Mouse (Mus musculus) neural tube, embryonic 14.5 days (tissue): ENCODE results near the gene Llgl1. TPM values are rescaled to one million over a fixed set of nuclear protein-coding genes. Genes with fewer than 3 reads are reported as not detected.

ENCODE experiments used
- ATAC-seq: fragments of 200-750 bp; cut with Nextera tagmentation; 2 replicates; pipeline ENCODE4 v1.8.0; 2017; ENCODE audit warnings: low read depth, mild to moderate bottlenecking, moderate TSS enrichment, moderate library complexity
- H3K27ac ChIP-seq: fragments of 300-500 bp; sonication (generic); 2 replicates; pipeline ENCODE4 v1.5.1; 2014; ENCODE audit warnings: low read depth, mild to moderate bottlenecking, control low read depth, low read length, moderate library complexity, mixed read lengths
- H3K27me3 ChIP-seq: fragments of 300-500 bp; sonication (generic); 2 replicates; pipeline ENCODE4 v1.6.1; 2014; ENCODE audit warnings: low read length; ENCODE audit not compliant: control insufficient read depth, insufficient read depth
- H3K36me3 ChIP-seq: fragments of 300-500 bp; sonication (generic); 2 replicates; pipeline ENCODE4 v1.6.1; 2014; ENCODE audit warnings: low read length, mixed read lengths; ENCODE audit not compliant: control insufficient read depth, insufficient read depth
- H3K4me1 ChIP-seq: fragments of 300-500 bp; sonication (generic); 2 replicates; pipeline ENCODE4 v1.6.1; 2014; ENCODE audit warnings: low read length; ENCODE audit not compliant: control insufficient read depth, insufficient read depth
- H3K4me2 ChIP-seq: fragments of 300-500 bp; sonication (generic); 2 replicates; pipeline ENCODE4 v1.6.1; 2014; ENCODE audit warnings: mild to moderate bottlenecking, low read depth, low read length, control low read depth
- H3K4me3 ChIP-seq: fragments of 300-500 bp; sonication (generic); 2 replicates; pipeline ENCODE4 v1.5.1; 2014; ENCODE audit warnings: low read depth, low read length, control low read depth, mixed read lengths
- H3K9ac ChIP-seq: fragments of 300-500 bp; sonication (generic); replicated peaks from 2 replicates; pipeline ENCODE4 v1.6.1; 2014; ENCODE audit warnings: low read depth, mild to moderate bottlenecking, control low read depth, low read length, mixed read lengths
- H3K9me3 ChIP-seq: fragments of 300-500 bp; sonication (generic); 2 replicates; pipeline ENCODE4 v1.6.1; 2016; ENCODE audit warnings: low read length; ENCODE audit not compliant: control insufficient read depth
- WGBS: fragments of 180-500 bp; shearing (Covaris S2); extraction: QIAGEN DNeasy Blood & Tissue Kit; methylation state at CpG from one replicate; pipeline ENCODE4 v1.1.7; 2014; 5-methylcytosine and 5-hydroxymethylcytosine counted together
- polyA plus RNA-seq: library from polyadenylated mRNA; unstranded; fragments of >200 nt; fragmentation: Nextera tagmentation; extraction: Ambion mirVana; gene quantifications from 2 replicates; pipeline ENCODE4 v1.2.1, GENCODE M21; 2014

Llgl1 gene
- polyA plus RNA-seq, 1 experiment from 2014 or later, result 35.6 TPM

DNA sequence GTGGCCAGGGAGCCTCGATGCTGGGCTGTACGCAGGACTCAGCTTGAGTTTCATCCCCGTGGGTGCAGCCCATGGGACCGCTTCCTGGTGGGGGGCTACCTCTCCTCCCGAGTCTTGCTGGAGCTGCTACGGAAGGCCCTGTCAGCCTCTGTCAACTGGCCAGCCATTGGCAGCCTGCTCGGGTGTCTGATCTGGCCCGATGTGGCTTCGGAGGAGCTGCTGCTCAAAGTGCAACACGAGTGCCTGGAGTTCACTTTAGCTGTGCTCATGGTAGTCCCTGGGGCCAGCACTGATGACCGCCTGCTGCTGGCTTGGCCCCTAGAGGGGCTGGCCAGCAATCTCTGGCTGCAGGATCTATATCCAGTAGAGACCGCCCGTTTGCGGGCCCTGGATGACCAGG lies 31.7 kb downstream of the Llgl1 start:
- H3K4me3 ChIP-seq, result no peak overlapping the region
- no peak overlapping the region for H3K27ac ChIP-seq
- no peak overlapping the region for H3K9ac ChIP-seq
- peaks cover 13% of the 10 kb centered on the region for H3K4me1 ChIP-seq
- 93% methylated on average over 14 of the region's 14 CpGs for WGBS
- no peaks in the 10 kb centered on the region for H3K9me3 ChIP-seq
- no peak overlapping the region for H3K4me2 ChIP-seq
- peaks cover 19% of the 10 kb centered on the region for H3K36me3 ChIP-seq
- no peak for ATAC-seq
- H3K27me3 ChIP-seq, result no peaks in the 10 kb centered on the region

DNA sequence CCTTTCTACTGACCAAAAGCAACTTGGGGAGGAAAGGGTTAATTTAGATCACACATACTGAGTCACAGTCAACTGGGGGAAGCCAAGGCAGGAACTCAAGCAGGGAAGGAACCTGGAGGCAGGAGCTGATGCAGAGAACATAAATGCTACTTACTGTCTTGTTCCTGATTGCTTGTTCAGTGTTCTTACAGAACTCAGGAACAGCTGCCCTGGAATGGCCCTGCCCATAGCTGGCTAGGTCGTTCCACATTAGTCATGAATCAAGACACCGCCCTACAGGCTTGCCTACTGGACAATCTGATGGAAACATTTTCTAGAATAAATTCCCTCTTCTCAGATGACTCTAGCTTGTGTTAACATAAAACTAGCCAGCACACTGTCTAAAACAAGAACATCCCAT lies 34.7 kb downstream of the Llgl1 start:
- no peak overlapping the region for H3K9ac ChIP-seq
- no peak overlapping the region for H3K4me3 ChIP-seq
- no peak for ATAC-seq
- H3K4me1 ChIP-seq, result no peaks in the 10 kb centered on the region
- peaks cover 19% of the 10 kb centered on the region for H3K36me3 ChIP-seq
- H3K27ac ChIP-seq, result no peak overlapping the region
- no peaks in the 10 kb centered on the region for H3K27me3 ChIP-seq
- no peak overlapping the region for H3K4me2 ChIP-seq
- 84% methylated on average over 2 of the region's 2 CpGs for WGBS
- H3K9me3 ChIP-seq, result no peaks in the 10 kb centered on the region

DNA sequence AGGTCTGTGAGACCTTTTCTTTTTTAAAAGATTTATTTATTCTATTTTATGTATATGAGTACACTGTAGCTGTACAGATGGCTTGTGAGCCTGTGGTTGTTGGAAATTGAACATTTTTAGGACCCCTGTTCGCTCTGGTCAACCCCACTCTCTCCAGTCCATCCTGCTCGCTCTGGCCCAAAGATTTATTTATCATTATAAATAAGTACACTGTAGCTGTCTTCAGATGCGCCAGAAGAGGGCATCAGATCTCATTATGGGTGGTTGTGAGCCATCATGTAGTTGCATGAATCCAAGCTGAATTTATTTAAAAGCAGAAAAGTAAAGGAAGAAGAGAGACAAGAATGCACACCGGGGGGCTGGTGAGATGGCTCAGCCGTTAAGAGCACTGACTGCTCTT lies 35.7 kb downstream of the Llgl1 start:
- no peak overlapping the region for H3K4me3 ChIP-seq
- H3K36me3 ChIP-seq, result peaks cover 21% of the 10 kb centered on the region
- WGBS, result 79% methylated on average over 5 of the region's 5 CpGs
- no peak overlapping the region for H3K27ac ChIP-seq
- H3K27me3 ChIP-seq, result no peaks in the 10 kb centered on the region
- no peaks in the 10 kb centered on the region for H3K4me1 ChIP-seq
- no peak overlapping the region for H3K4me2 ChIP-seq
- no peaks in the 10 kb centered on the region for H3K9me3 ChIP-seq
- H3K9ac ChIP-seq, result no peak overlapping the region
- no peak for ATAC-seq

DNA sequence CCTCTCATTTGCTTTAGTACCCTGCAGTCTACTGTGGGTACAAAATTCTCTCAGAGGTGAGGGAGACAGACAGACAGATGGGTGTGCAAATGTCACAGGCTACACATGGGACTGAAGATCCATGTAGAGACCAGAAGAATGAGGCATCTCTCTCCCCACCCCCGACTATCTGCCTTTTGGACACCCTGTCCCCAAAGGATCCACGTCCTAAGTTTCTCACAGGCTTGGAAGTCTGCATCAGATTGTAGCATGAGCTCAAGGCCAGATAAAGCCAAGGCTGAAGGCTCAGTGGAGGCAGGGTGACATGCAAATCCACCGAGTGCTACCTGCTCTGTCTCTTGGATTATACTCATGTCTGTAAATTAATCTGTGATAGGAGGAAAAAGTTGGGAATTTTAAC lies 37.0 kb downstream of the Llgl1 start:
- Histone ChIP-seq H3K9ac (no peak overlapping the region), H3K9me3 (no peaks in the 10 kb centered on the region), H3K4me1 (no peaks in the 10 kb centered on the region), H3K36me3 (peaks cover 17% of the 10 kb centered on the region), H3K27ac (no peak overlapping the region), H3K4me3 (no peak overlapping the region), H3K4me2 (no peak overlapping the region), H3K27me3 (no peaks in the 10 kb centered on the region)
- no peak for ATAC-seq
- WGBS, result 96% methylated on average over 3 of the region's 3 CpGs

DNA sequence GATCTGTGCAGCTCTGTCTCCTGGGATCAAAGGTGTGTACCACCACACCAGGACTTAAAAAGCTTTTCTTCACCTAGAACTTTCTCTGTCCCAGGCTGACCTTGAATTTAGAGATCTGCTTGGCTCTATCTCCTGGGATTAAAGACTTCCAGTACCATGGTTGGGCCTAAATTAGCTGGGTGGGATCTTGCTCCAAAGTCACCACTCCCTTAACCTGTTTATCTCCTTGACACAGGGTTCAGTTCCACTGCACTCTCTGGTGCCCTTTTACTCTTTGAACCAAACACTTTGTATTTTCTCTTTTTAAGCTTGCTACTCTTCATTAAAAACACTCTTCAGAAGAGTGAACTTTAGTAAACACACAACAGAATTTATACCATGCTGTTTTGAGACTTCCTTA lies 37.9 kb downstream of the Llgl1 start:
- no peak overlapping the region for H3K4me2 ChIP-seq
- H3K4me3 ChIP-seq, result no peak overlapping the region
- H3K36me3 ChIP-seq, result peaks cover 18% of the 10 kb centered on the region
- no peaks in the 10 kb centered on the region for H3K4me1 ChIP-seq
- H3K27ac ChIP-seq, result no peak overlapping the region
- H3K9me3 ChIP-seq, result no peaks in the 10 kb centered on the region
- no peak for ATAC-seq
- H3K27me3 ChIP-seq, result no peaks in the 10 kb centered on the region
- no peak overlapping the region for H3K9ac ChIP-seq

DNA sequence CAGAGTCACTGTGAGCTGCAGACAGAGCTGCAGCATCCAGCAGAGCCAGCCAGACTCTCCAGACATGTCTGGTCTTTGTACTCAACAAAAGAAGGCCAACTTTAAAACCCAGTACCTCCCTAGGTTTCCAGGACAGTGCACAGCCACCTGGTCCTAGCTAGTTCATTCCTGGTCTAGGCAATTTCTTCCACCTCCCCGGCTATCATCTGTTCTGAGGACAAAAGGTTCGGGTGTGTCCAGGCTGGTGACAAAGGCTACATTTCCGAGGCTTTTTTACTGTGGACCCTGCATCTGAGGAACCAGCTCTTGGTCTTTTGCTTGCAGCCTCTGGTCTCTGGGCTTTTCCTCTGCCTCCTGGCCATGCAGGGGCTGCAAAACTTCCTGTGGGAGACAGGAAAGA lies 40.8 kb downstream of the Llgl1 start:
- Histone ChIP-seq H3K9ac (no peak overlapping the region), H3K36me3 (peaks cover 35% of the 10 kb centered on the region), H3K4me2 (no peak overlapping the region), H3K27me3 (no peaks in the 10 kb centered on the region), H3K4me3 (no peak overlapping the region), H3K4me1 (no peaks in the 10 kb centered on the region), H3K9me3 (no peaks in the 10 kb centered on the region), H3K27ac (no peak overlapping the region)
- 77% methylated on average over 3 of the region's 3 CpGs for WGBS
- no peak for ATAC-seq

DNA sequence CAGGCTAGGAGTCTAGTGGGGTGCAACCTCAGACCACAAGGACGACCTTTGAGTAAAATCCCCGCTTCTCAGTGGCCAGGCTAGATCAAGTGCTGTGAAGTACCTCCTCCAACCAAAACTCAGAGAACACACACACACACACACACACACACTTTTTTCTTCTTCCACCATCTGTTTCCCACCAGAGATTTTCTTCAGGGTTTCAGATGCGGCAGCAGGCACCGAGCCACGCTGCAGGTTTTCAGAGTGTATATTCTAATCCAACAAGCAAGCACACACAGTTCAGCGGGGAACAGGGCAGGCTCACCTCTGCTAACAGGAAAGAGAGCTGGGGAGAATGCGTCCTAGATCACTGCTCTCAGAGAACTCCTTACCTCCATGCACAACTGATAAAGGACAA lies 56.0 kb downstream of the Llgl1 start:
- Histone ChIP-seq H3K4me3 (no peak overlapping the region), H3K27ac (no peak overlapping the region), H3K9me3 (no peaks in the 10 kb centered on the region), H3K9ac (no peak overlapping the region), H3K27me3 (no peaks in the 10 kb centered on the region), H3K4me2 (no peak overlapping the region), H3K4me1 (no peaks in the 10 kb centered on the region), H3K36me3 (peaks cover 21% of the 10 kb centered on the region; the same call in 1 of the 2 replicates)
- 96% methylated on average over 7 of the region's 7 CpGs for WGBS
- ATAC-seq, result no peak

DNA sequence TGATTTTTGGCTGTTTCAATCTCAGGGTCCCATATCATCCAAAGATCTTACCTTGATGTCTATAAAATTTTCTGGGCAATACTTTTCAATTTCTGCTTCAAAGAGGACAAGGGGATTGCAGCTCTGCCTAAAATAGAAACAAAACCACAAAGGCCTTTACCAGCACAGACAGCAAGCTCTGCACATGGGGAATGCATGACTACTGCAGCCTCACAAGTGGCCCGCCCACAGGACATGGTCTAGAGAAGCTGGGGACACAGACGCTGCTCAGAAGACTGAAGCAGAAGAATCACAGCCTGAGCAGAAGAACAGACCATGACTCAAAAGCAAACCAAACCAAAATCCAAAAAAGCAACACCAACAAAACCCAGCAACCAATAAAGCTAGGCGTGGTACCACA lies 62.2 kb downstream of the Llgl1 start:
- no peak for ATAC-seq
- Histone ChIP-seq H3K9me3 (no peaks in the 10 kb centered on the region), H3K36me3 (peaks cover 4% of the 10 kb centered on the region; the same call in 1 of the 2 replicates), H3K27me3 (no peaks in the 10 kb centered on the region), H3K4me1 (no peaks in the 10 kb centered on the region), H3K4me3 (no peak overlapping the region), H3K27ac (no peak overlapping the region), H3K9ac (no peak overlapping the region), H3K4me2 (no peak overlapping the region)
- whole genome bisulfite sequencing, result 97% methylated on average over 3 of the region's 3 CpGs
